Mouse (Mus musculus) ovary, postnatal 36 days (tissue): Measurements from ENCODE around the gene Gm21244.
"Not testable (repeated sequence)": the region's sequence is repeated elsewhere in the genome, so short reads cannot be mapped to it uniquely, and the experiment has no call there.

Source experiments
- DNase-seq: peaks from one replicate; pipeline ENCODE4 v3.0.0; 2022; ENCODE audit warnings: low spot score, mixed read lengths

Gm21244 gene

DNA sequence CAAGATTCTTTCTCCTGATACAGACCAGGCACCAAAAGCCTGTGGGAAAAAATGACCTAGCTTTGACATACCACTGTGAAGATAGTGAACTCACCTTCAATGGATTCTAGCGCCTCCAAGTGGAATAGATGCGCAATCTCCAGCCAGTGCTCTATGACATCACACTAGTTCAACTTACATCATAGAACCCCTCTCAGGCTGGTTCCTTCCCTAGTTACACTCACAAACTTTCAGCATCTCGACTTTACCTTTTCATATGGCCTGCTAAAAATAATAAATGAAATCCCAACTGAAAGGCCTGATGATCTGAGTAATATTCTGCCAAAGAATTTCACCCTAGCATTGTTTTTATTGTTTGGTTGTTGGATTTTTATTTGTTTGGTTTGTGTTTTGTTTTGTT lies at the start of gene Gm21244:
Gm21244 (minus strand) TSS at position 101 of the 400 bp plus-strand sequence.
- DNase-seq, result not testable (repeated sequence)
